Mouse (Mus musculus): ENCODE measurements around the gene Pbld2. TPM values are rescaled to one million over a fixed set of nuclear protein-coding genes. Genes with fewer than 3 reads are reported as not detected.

Gene Pbld2
- total and polyA plus RNA-seq, 2 experiments from 2014 or later = 0.11 to 1.1 TPM

DNA sequence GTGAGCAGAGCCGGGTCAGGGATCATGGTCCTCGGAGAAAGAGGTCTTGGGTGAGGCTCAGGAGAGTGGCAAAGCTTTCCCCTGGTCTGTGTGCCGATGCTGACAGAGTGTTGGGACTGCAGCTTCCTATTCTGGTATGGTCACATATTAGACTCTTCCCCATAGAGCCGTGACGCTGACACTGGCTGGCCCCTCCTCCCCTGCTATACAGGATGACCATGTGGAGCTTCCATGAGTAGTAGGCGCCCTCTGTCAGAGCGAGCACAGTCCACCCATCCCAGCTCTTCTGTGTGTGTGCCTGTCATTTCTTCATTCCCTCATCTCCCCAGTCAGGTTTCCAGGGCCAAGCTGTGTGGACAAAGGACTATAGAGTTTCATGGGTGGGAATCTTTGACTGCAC lies 39.2 kb downstream of the Pbld2 start:
- H3K4me3 ChIP-seq (ENCODE audit: low read depth, low read length) = no peak overlapping the region

DNA sequence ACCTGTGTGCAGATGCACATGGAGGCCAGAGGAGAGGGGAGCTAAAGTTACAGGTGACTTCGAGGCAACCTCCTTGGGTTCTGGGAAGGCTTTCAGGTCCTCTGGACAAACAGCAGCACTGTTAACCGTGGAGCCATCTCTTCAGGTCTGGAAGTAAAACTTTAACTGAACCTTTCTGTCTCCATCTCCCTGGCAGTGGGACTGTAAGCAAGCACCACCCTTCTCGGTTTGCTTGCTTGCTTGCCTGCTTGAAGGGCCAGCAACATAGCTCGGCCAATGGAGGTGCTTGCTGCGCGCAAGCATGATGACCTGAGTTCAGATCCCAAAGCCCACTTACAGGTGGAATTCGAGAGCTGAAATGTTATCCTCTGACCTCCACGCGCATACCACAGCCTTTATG lies 40.4 kb downstream of the Pbld2 start:
- H3K9me3 ChIP-seq (replicated peaks; ENCODE audit: control insufficient read depth, low read length) = 0 out of 2 replicates have a peak, but pooled peaks cover 4% of the 10 kb centered on the region
- no peaks in the 10 kb centered on the region for H3K36me3 ChIP-seq (replicated peaks; ENCODE audit: control insufficient read depth, insufficient read depth, low read length)
- 81% methylated on average over 9 of the region's 9 CpGs for WGBS
- peaks cover 11% of the 10 kb centered on the region for H3K4me1 ChIP-seq (ENCODE audit: control insufficient read depth, insufficient read depth)
- no peak overlapping the region for H3K27ac ChIP-seq (ENCODE audit: low read depth)
- no peak for ATAC-seq (ENCODE audit: insufficient read depth, low read depth)
- H3K4me3 ChIP-seq (ENCODE audit: low read depth, low read length) = no peak overlapping the region
- no peak overlapping the region for H3K9ac ChIP-seq (replicated peaks; ENCODE audit: low read depth, low read length)
- H3K27me3 ChIP-seq (ENCODE audit: control insufficient read depth, insufficient read depth, low read length) = no peaks in the 10 kb centered on the region
- no peak for DNase-seq (ENCODE audit: low spot score)
- H3K4me2 ChIP-seq (ENCODE audit: low read depth, low read length) = no peak overlapping the region
- TF ChIP-seq CTCF (IDR thresholded peaks at IDR 0.05; ENCODE audit: low read depth) (no peak), EP300 (IDR thresholded peaks at IDR 0.05; ENCODE audit: low read depth) (no peak)

More for the DNA sequence above, 39.2 kb downstream of the Pbld2 start:
- no peak overlapping the region for H3K4me2 ChIP-seq (ENCODE audit: low read depth, low read length)
- ATAC-seq (ENCODE audit: insufficient read depth, low read depth) = no peak
- H3K27me3 ChIP-seq (ENCODE audit: control insufficient read depth, insufficient read depth, low read length) = no peaks in the 10 kb centered on the region
- peaks cover 11% of the 10 kb centered on the region for H3K4me1 ChIP-seq (ENCODE audit: control insufficient read depth, insufficient read depth)
- 73% methylated on average over 7 of the region's 7 CpGs for WGBS
- TF ChIP-seq CTCF (IDR thresholded peaks at IDR 0.05; ENCODE audit: low read depth) = no peak
- TF ChIP-seq EP300 (IDR thresholded peaks at IDR 0.05; ENCODE audit: low read depth) = no peak
- DNase-seq (ENCODE audit: low spot score) = no peak
- H3K9ac ChIP-seq (replicated peaks; ENCODE audit: low read depth, low read length) = no peak overlapping the region
- H3K36me3 ChIP-seq (replicated peaks; ENCODE audit: control insufficient read depth, insufficient read depth, low read length) = no peaks in the 10 kb centered on the region
- H3K27ac ChIP-seq (ENCODE audit: low read depth) = no peak overlapping the region
- no peaks in the 10 kb centered on the region for H3K9me3 ChIP-seq (replicated peaks; ENCODE audit: control insufficient read depth, low read length)

DNA sequence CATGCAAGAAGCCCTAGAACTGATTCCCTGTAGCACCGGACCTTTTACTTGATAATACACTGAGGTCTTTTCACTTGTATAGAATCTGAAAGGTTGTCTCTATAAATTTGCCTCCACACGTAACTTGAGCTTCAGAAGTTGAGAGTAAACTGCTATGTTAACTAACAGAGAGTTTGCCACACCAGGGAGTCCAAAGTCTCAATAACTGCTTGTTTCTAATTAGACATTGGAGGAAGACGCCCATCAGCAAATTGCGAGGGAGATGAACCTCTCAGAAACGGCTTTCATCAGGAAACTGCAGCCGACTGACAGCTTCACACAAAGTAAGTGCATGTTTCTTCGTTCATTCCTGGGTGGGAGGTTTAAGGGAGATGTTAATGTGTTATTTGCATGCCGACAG lies 41.4 kb downstream of the Pbld2 start:
- H3K9ac ChIP-seq (replicated peaks; ENCODE audit: low read depth, low read length) = no peak overlapping the region
- no peak for ATAC-seq (ENCODE audit: insufficient read depth, low read depth)
- DNase-seq (ENCODE audit: low spot score) = no peak
- H3K27me3 ChIP-seq (ENCODE audit: control insufficient read depth, insufficient read depth, low read length) = no peaks in the 10 kb centered on the region
- no peak overlapping the region for H3K27ac ChIP-seq (ENCODE audit: low read depth)
- H3K4me1 ChIP-seq (ENCODE audit: control insufficient read depth, insufficient read depth) = peaks cover 6% of the 10 kb centered on the region
- no peak for TF ChIP-seq EP300 (IDR thresholded peaks at IDR 0.05; ENCODE audit: low read depth)
- no peak for TF ChIP-seq CTCF (IDR thresholded peaks at IDR 0.05; ENCODE audit: low read depth)
- no peaks in the 10 kb centered on the region for H3K36me3 ChIP-seq (replicated peaks; ENCODE audit: control insufficient read depth, insufficient read depth, low read length)
- WGBS = 60% methylated on average over 8 of the region's 8 CpGs
- H3K9me3 ChIP-seq (replicated peaks; ENCODE audit: control insufficient read depth, low read length) = 0 out of 2 replicates have a peak, but pooled peaks cover 4% of the 10 kb centered on the region
- no peak overlapping the region for H3K4me3 ChIP-seq (ENCODE audit: low read depth, low read length)
- no peak overlapping the region for H3K4me2 ChIP-seq (ENCODE audit: low read depth, low read length)

DNA sequence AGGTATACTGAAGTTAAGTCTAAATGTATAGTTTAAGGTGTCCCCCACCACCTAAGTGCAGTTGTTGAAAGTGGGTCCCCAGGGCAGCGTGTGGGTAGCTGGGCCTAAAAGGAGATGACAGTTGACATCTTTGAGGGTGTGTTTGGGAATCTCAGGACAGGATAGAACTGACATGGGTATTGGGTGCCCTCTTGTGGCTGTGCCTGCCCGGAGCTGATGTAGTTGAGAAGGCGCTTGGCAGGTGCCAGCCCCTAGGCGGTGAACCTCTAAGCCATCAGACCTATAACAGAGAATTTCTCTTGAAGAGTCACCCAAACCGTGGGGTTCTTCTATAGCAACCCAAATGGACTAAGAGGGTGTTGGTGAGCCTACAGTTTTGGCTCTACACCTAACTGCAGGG lies 41.9 kb downstream of the Pbld2 start:
- H3K4me2 ChIP-seq (ENCODE audit: low read depth, low read length) = no peak overlapping the region
- TF ChIP-seq CTCF (IDR thresholded peaks at IDR 0.05; ENCODE audit: low read depth) = peak; percentile 89
- TF ChIP-seq EP300 (IDR thresholded peaks at IDR 0.05; ENCODE audit: low read depth) = no peak
- 0 out of 2 replicates have a peak, but pooled peaks cover 1% of the 10 kb centered on the region for H3K4me1 ChIP-seq (ENCODE audit: control insufficient read depth, insufficient read depth)
- 0 out of 2 replicates have a peak, but pooled peaks cover 4% of the 10 kb centered on the region for H3K9me3 ChIP-seq (replicated peaks; ENCODE audit: control insufficient read depth, low read length)
- no peaks in the 10 kb centered on the region for H3K36me3 ChIP-seq (replicated peaks; ENCODE audit: control insufficient read depth, insufficient read depth, low read length)
- H3K27ac ChIP-seq (ENCODE audit: low read depth) = no peak overlapping the region
- no peaks in the 10 kb centered on the region for H3K27me3 ChIP-seq (ENCODE audit: control insufficient read depth, insufficient read depth, low read length)
- no peak overlapping the region for H3K4me3 ChIP-seq (ENCODE audit: low read depth, low read length)
- WGBS = 8% methylated on average over 5 of the region's 5 CpGs
- DNase-seq (ENCODE audit: low spot score) = peak; percentile 64
- ATAC-seq (ENCODE audit: insufficient read depth, low read depth) = peak; percentile 87
- no peak overlapping the region for H3K9ac ChIP-seq (replicated peaks; ENCODE audit: low read depth, low read length)

DNA sequence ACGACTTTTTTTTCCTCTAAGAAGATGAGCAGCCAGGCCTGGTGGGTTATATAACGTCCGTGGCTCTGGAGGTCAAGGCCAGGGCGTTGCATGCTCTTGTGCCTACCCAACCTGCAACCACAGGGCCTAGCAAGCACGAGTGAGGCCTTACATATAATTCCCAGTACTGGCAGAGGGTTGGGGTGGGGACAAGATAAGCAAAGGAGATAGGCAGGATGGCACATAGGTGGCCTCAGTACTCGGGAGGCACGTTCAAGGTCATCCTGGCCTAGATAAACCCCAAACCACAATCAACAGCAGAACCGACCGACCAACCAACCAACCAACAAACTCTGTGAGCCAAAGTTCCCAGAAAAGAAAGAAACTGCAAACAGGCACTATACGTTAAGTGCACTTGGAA lies 62.2 kb downstream of the Pbld2 start:
- DNase-seq (ENCODE audit: low spot score) (no peak), ATAC-seq (ENCODE audit: insufficient read depth, low read depth) (no peak)
- no peak overlapping the region for H3K4me2 ChIP-seq (ENCODE audit: low read depth, low read length)
- H3K4me1 ChIP-seq (ENCODE audit: control insufficient read depth, insufficient read depth) = peaks cover 18% of the 10 kb centered on the region; the same call in 1 of the 2 replicates
- TF ChIP-seq EP300 (IDR thresholded peaks at IDR 0.05; ENCODE audit: low read depth) (no peak), CTCF (IDR thresholded peaks at IDR 0.05; ENCODE audit: low read depth) (no peak)
- H3K9ac ChIP-seq (replicated peaks; ENCODE audit: low read depth, low read length) = no peak overlapping the region
- H3K27me3 ChIP-seq (ENCODE audit: control insufficient read depth, insufficient read depth, low read length) = no peaks in the 10 kb centered on the region
- no peaks in the 10 kb centered on the region for H3K9me3 ChIP-seq (replicated peaks; ENCODE audit: control insufficient read depth, low read length)
- WGBS = 64% methylated on average over 10 of the region's 10 CpGs
- no peak overlapping the region for H3K4me3 ChIP-seq (ENCODE audit: low read depth, low read length)
- H3K36me3 ChIP-seq (replicated peaks; ENCODE audit: control insufficient read depth, insufficient read depth, low read length) = no peaks in the 10 kb centered on the region
- H3K27ac ChIP-seq (ENCODE audit: low read depth) = no peak overlapping the region

DNA sequence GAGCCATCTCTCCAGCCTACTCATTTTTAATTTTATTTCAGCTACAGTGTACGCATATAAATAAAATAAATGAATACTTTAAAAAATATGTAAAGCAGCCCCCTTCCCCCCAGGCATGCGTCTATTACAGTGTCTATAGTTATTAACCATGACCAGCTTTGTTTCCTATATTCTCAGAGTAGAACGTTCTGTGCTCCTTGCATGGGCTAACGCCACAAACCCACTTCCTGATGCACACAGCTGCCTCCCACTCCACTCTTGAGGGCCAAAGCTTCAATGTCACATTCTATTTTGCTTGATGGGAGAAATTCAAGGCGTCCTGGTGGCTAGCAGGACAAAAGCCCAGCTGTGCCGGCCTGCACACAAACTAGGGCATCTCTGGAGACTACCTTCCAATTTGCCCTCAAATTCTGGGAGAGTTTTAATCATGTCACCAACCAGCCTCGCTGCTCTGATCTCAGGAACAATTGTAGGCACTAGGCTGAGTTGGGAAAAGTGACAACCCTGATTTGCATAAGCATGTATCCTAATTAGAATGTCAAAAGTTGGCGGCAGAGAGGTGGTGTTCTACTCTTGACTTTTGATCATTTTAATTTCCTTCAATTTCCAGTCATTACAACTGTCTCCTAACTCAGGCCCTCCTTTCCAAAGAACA lies 65.1 kb downstream of the Pbld2 start:
- Histone ChIP-seq H3K27me3 (ENCODE audit: control insufficient read depth, insufficient read depth, low read length) (no peaks in the 10 kb centered on the region), H3K4me2 (ENCODE audit: low read depth, low read length) (peak overlapping the region; percentile 64), H3K27ac (ENCODE audit: low read depth) (no peak overlapping the region), H3K9ac (replicated peaks; ENCODE audit: low read depth, low read length) (peak overlapping the region; percentile 39), H3K4me3 (ENCODE audit: low read depth, low read length) (peak overlapping the region; percentile 29), H3K4me1 (ENCODE audit: control insufficient read depth, insufficient read depth) (peaks cover 18% of the 10 kb centered on the region; the same call in 1 of the 2 replicates), H3K36me3 (replicated peaks; ENCODE audit: control insufficient read depth, insufficient read depth, low read length) (no peaks in the 10 kb centered on the region), H3K9me3 (replicated peaks; ENCODE audit: control insufficient read depth, low read length) (no peaks in the 10 kb centered on the region)
- WGBS = 58% methylated on average over 8 of the region's 8 CpGs
- TF ChIP-seq EP300 (IDR thresholded peaks at IDR 0.05; ENCODE audit: low read depth) = no peak
- ATAC-seq (ENCODE audit: insufficient read depth, low read depth) = no peak
- no peak for DNase-seq (ENCODE audit: low spot score)
